Mouse (Mus musculus): ENCODE results near the gene Slc34a3. TPM values are rescaled to one million over a fixed set of nuclear protein-coding genes. Genes with fewer than 3 reads are reported as not detected.

The Slc34a3 gene
- polyA plus RNA-seq, 1 experiment from 2014 or later, result not detected

DNA sequence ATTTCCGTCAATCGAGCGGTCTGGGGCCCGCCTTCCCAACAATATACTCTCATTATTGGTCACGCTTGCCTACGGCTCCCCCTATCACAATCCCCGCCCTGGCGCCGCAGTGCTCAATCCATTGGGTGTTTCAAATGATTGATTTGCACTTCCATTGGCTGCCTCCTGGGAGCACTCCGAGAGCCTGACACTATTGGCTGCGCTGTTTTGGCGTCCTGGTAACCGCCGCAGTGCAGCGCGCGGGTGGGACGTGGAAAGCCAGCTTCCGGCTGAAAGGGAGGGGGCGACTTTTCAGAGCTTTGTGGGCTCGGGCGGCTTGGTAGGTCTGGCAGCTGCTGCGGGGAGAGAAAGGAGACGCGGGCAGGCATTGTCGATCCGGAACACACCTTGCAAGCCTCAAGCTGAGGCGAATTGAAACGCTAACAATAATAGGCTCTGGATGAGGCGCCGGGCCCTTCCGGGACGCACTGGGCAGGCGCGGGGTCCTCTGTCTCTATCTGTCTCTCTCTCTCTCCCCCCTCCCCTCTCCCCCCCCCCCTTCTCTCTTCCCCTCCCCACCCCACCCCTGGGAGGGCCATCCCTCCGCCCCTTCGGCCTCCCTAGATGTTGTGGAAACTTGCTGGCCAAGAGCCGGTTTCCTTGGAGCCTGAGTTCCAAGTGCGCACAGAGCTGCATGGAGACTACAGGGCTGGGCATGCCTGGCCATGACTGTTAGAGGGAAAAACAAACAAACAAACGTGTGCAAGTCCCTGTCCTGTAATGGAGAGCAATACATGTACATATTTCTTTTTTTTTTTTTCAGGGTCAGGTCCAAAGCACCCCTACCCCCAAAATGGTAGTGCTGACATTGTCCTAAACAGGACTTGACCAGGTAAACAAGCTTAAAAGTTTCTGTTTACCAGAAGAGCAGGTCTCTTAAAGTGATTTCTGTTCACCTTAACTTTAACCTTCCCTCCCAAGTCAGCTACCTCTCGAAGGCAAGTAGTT, 9.1 kb downstream of the Slc34a3 start:
- H3K4me2 ChIP-seq, result peak overlapping the region; percentile 72
- no peaks in the 10 kb centered on the region for H3K9me3 ChIP-seq (replicated peaks)
- DNase-seq (peak; percentile 99), ATAC-seq (ENCODE audit: low read depth) (peak; percentile 88)
- H3K27me3 ChIP-seq, result no peaks in the 10 kb centered on the region
- whole genome bisulfite sequencing (ENCODE audit: insufficient replicate concordance), result 2% methylated on average over 40 of the region's 41 CpGs
- H3K27ac ChIP-seq, result peak overlapping the region; percentile 100
- peaks cover 47% of the 10 kb centered on the region for H3K4me1 ChIP-seq (replicated peaks)
- peak overlapping the region; percentile 92 for H3K4me3 ChIP-seq (replicated peaks)
- peak overlapping the region; percentile 86 for H3K9ac ChIP-seq
- H3K36me3 ChIP-seq, result peaks cover 27% of the 10 kb centered on the region

- WGBS (ENCODE audit: insufficient replicate concordance), result under 1% methylated on average over 17 of the region's 17 CpGs
- H3K27ac ChIP-seq, result peak within 1 kb of the TSS; percentile 100
- H3K4me1 ChIP-seq (replicated peaks), result peaks cover 47% of the 10 kb centered on the region
- ATAC-seq (ENCODE audit: low read depth) (no peak), DNase-seq (no peak)
- H3K4me3 ChIP-seq (replicated peaks), result peak within 1 kb of the TSS; percentile 92
- H3K9ac ChIP-seq, result peak within 1 kb of the TSS; percentile 99
- H3K9me3 ChIP-seq (replicated peaks), result no peaks in the 10 kb centered on the region
- H3K4me2 ChIP-seq, result peak within 1 kb of the TSS; percentile 95
- peaks cover 27% of the 10 kb centered on the region for H3K36me3 ChIP-seq
- H3K27me3 ChIP-seq, result no peaks in the 10 kb centered on the region
These were observed 9.7 kb downstream of the Slc34a3 start, which contains the start of gene Tubb4b for GRCm38 (mm10) chr2:25224492-25224765. Gene Tubb4b, minus strand, starts transcription at chr2:25224702.

DNA sequence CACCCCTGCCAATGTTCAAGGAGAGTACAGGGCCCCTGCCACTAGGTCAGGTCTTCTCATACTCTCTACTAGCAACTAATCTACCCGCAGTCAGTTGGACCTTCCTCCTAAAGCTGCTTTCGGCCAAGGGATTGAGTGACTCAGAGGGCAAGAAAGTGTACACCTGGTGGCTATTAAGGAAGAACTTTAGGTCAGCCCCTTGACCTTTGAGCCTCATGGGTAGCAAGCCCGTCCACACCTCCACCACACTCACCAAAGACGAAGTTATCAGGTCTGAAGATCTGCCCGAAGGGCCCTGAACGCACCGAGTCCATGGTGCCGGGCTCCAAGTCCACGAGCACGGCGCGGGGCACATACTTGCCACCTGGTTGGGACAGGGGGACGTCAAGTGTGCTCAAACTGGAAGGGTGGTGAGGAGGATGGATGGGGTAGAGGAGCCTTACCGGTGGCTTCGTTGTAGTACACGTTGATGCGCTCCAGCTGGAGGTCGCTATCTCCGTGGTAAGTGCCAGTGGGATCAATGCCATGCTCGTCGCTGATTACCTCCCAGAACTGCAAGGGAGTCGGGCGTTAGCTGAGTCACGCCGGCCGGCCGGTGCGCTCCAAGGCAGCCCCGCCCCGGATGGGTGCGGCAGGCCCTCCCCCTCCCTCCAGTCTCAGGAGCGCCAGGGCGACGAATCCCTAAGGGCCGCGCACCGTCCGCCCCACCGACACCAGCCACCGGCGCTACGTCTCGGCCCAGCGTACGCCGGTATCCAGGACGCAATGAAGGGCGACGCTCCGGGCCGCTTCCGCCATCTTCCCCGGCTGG, 10.3 kb downstream of the Slc34a3 start:
- ATAC-seq (ENCODE audit: low read depth) (peak; percentile 76), DNase-seq (peak; percentile 92)
- no peaks in the 10 kb centered on the region for H3K27me3 ChIP-seq
- H3K4me1 ChIP-seq (replicated peaks), result peaks cover 46% of the 10 kb centered on the region
- peak overlapping the region; percentile 99 for H3K9ac ChIP-seq
- 1% methylated on average over 45 of the region's 53 CpGs for WGBS (ENCODE audit: insufficient replicate concordance)
- H3K9me3 ChIP-seq (replicated peaks), result no peaks in the 10 kb centered on the region
- H3K4me2 ChIP-seq, result peak overlapping the region; percentile 95
- H3K4me3 ChIP-seq (replicated peaks), result peak overlapping the region; percentile 92
- H3K27ac ChIP-seq, result peak overlapping the region; percentile 100
- peaks cover 27% of the 10 kb centered on the region for H3K36me3 ChIP-seq

DNA sequence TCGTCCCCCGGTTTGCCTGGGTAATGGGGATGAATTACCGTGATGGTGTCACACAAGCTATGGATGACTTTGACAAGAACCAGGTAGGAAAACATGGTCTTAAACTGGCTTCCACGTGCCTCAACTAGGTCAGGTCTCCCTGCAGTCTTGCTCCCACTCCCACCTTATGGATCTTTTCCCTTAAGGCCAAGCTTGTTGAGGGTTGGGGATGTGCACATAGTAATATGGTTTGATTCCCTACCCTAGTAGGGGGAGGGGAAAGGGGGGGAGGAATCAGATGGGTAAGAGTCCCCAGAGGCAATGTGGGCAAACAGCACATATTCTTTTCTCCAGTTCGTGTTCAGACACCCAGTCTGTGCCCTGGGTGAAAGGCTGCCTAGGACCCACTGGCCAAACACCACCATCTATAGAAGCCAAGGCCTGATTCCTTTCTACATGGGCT, 12.8 kb downstream of the Slc34a3 start:
- Histone ChIP-seq H3K4me3 (replicated peaks) (peak overlapping the region; percentile 92; the same call in 1 of the 2 replicates), H3K9me3 (replicated peaks) (no peaks in the 10 kb centered on the region), H3K4me2 (no peak overlapping the region), H3K36me3 (peaks cover 27% of the 10 kb centered on the region), H3K4me1 (replicated peaks) (peaks cover 30% of the 10 kb centered on the region), H3K27me3 (no peaks in the 10 kb centered on the region), H3K9ac (no peak overlapping the region), H3K27ac (peak overlapping the region; percentile 30; the same call in 1 of the 2 replicates)
- no peak for ATAC-seq (ENCODE audit: low read depth)
- WGBS (ENCODE audit: insufficient replicate concordance), result 58% methylated on average over 5 of the region's 5 CpGs
- no peak for DNase-seq

DNA sequence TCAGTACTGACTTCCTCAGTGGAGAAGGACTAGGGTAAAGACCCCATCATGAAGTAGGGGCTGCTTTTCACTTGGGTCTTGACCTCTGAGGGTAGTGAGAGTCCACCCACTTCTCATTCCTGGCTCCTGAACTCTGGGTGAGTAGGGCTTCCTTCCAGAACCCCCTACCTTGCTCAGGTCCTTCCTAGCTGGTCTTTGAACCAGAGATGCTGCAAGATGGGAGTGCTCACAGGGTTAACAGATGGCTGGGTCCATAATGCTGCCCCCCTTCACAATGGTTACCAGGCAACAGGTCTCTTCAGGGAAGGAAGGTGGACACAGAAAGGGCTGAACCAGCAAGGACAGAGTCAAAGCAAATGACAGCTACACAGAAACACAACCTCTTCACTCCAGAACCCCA, 15.7 kb downstream of the Slc34a3 start, which contains the start of gene Fam166a:
TSS of gene Fam166a (plus strand) at position 301 of the 400 bp plus-strand sequence.
- DNase-seq, result no peak
- Histone ChIP-seq H3K27ac (no peak within 1 kb of the TSS), H3K4me1 (replicated peaks) (peaks cover 21% of the 10 kb centered on the region), H3K4me3 (replicated peaks) (no peak within 1 kb of the TSS), H3K4me2 (no peak within 1 kb of the TSS), H3K27me3 (peaks cover 4% of the 10 kb centered on the region; the same call in 1 of the 2 replicates), H3K9ac (no peak within 1 kb of the TSS), H3K36me3 (peaks cover 22% of the 10 kb centered on the region), H3K9me3 (replicated peaks) (no peaks in the 10 kb centered on the region)
- ATAC-seq (ENCODE audit: low read depth), result no peak

- 51% methylated on average over 2 of the region's 2 CpGs for WGBS (ENCODE audit: insufficient replicate concordance)
- Histone ChIP-seq H3K4me2 (no peak overlapping the region), H3K27ac (no peak overlapping the region), H3K36me3 (peaks cover 14% of the 10 kb centered on the region), H3K4me1 (replicated peaks) (peaks cover 14% of the 10 kb centered on the region), H3K4me3 (replicated peaks) (no peak overlapping the region), H3K9me3 (replicated peaks) (no peaks in the 10 kb centered on the region), H3K9ac (no peak overlapping the region), H3K27me3 (peaks cover 5% of the 10 kb centered on the region; the same call in 1 of the 2 replicates)
- ATAC-seq (ENCODE audit: low read depth) (no peak), DNase-seq (no peak)
These were observed 16.5 kb downstream of the Slc34a3 start for GRCm38 (mm10) chr2:25217666-25218065.

GRCm38 (mm10) chr2:25214444-25214843, 19.7 kb downstream of the Slc34a3 start, which contains the start of gene Stpg3:
Gene Stpg3, minus strand, starts transcription at chr2:25214637.
- H3K9me3 ChIP-seq (replicated peaks), result no peaks in the 10 kb centered on the region
- peaks cover 5% of the 10 kb centered on the region; the same call in 1 of the 2 replicates for H3K36me3 ChIP-seq
- no peak for ATAC-seq (ENCODE audit: low read depth)
- peaks cover 5% of the 10 kb centered on the region; the same call in 1 of the 2 replicates for H3K27me3 ChIP-seq
- H3K4me3 ChIP-seq (replicated peaks), result no peak within 1 kb of the TSS
- H3K27ac ChIP-seq, result no peak within 1 kb of the TSS
- H3K9ac ChIP-seq, result no peak within 1 kb of the TSS
- no peak within 1 kb of the TSS for H3K4me2 ChIP-seq
- 63% methylated on average over 3 of the region's 3 CpGs for WGBS (ENCODE audit: insufficient replicate concordance)
- DNase-seq, result no peak
- peaks cover 23% of the 10 kb centered on the region for H3K4me1 ChIP-seq (replicated peaks)

DNA sequence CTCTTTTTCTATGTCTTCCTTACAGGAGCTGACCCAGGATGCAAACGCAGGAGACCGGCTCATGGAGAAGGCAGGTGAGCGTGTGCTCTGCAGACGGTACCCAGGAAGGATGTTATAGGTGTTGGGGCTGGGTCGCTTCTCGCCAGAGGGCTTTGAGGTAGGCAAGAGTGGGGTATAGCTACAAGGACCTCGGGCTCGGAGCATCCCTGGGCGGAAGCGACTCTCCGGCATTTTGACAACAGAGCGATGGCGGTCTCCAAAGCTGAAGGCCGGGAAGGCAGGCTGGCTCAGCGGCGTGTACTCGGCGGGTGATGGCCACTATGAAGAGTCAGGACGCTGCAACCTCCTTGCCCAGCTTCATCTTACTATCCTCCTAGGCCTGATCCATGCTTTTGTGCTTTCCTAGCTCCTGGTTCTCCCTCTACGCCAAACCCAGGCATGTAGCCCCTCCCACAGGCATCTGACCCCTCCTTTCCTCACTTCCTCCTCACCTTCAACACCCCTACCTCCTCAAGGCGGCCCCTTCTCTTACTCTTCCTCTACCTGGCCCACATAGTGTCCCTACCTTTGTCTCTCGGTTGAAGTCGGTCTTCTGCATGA, 20.8 kb downstream of the Slc34a3 start:
- ATAC-seq (ENCODE audit: low read depth) (no peak), DNase-seq (no peak)
- peaks cover 30% of the 10 kb centered on the region for H3K4me1 ChIP-seq (replicated peaks)
- H3K9me3 ChIP-seq (replicated peaks), result no peaks in the 10 kb centered on the region
- no peak overlapping the region for H3K4me2 ChIP-seq
- H3K27ac ChIP-seq, result no peak overlapping the region
- no peak overlapping the region for H3K9ac ChIP-seq
- 66% methylated on average over 23 of the region's 23 CpGs for WGBS (ENCODE audit: insufficient replicate concordance)
- H3K36me3 ChIP-seq, result peaks cover 10% of the 10 kb centered on the region; the same call in 1 of the 2 replicates
- no peak overlapping the region for H3K4me3 ChIP-seq (replicated peaks)
- H3K27me3 ChIP-seq, result peaks cover 5% of the 10 kb centered on the region; the same call in 1 of the 2 replicates

GRCm38 (mm10) chr2:25211121-25211670, 23.0 kb downstream of the Slc34a3 start, which contains the start of gene Nelfb:
Gene Nelfb, minus strand, starts transcription at chr2:25211489.
- H3K27ac ChIP-seq, result peak within 1 kb of the TSS; percentile 80
- DNase-seq (peak; percentile 87), ATAC-seq (ENCODE audit: low read depth) (peak; percentile 93)
- H3K4me1 ChIP-seq (replicated peaks), result peaks cover 33% of the 10 kb centered on the region
- WGBS (ENCODE audit: insufficient replicate concordance), result under 1% methylated on average over 44 of the region's 44 CpGs
- H3K9ac ChIP-seq, result peak within 1 kb of the TSS; percentile 86
- H3K9me3 ChIP-seq (replicated peaks), result no peaks in the 10 kb centered on the region
- peak within 1 kb of the TSS; percentile 72 for H3K4me3 ChIP-seq (replicated peaks)
- H3K4me2 ChIP-seq, result peak within 1 kb of the TSS; percentile 79
- peaks cover 30% of the 10 kb centered on the region for H3K36me3 ChIP-seq
- H3K27me3 ChIP-seq, result peaks cover 5% of the 10 kb centered on the region; the same call in 1 of the 2 replicates

- peak overlapping the region; percentile 72 for H3K4me3 ChIP-seq (replicated peaks)
- peak overlapping the region; percentile 79 for H3K4me2 ChIP-seq
- H3K36me3 ChIP-seq, result peaks cover 35% of the 10 kb centered on the region
- no peaks in the 10 kb centered on the region for H3K9me3 ChIP-seq (replicated peaks)
- ATAC-seq (ENCODE audit: low read depth) (peak; percentile 1), DNase-seq (no peak)
- peaks cover 5% of the 10 kb centered on the region; the same call in 1 of the 2 replicates for H3K27me3 ChIP-seq
- WGBS (ENCODE audit: insufficient replicate concordance), result under 1% methylated on average over 24 of the region's 24 CpGs
- H3K4me1 ChIP-seq (replicated peaks), result peaks cover 33% of the 10 kb centered on the region
- peak overlapping the region; percentile 86 for H3K9ac ChIP-seq
- H3K27ac ChIP-seq, result peak overlapping the region; percentile 80
These were observed 23.5 kb downstream of the Slc34a3 start for GRCm38 (mm10) chr2:25210686-25211085.
